Mouse (Mus musculus) E14TG2a.4 (cell line): ENCODE data around the gene Acvr2a.

ENCODE experiments used
- CTCF ChIP-seq: conservative IDR thresholded peaks from 2 replicates; pipeline ENCODE4 v1.5.1; 2014; ENCODE audit warnings: low read length
- NANOG ChIP-seq: IDR thresholded peaks from 2 replicates; pipeline ENCODE4 v1.6.1; 2014; ENCODE audit warnings: borderline replicate concordance, low read length, mixed read lengths
- POU5F1 ChIP-seq: IDR thresholded peaks from 2 replicates; pipeline ENCODE4 v1.6.1; 2014; ENCODE audit warnings: low read length, borderline replicate concordance

DNA sequence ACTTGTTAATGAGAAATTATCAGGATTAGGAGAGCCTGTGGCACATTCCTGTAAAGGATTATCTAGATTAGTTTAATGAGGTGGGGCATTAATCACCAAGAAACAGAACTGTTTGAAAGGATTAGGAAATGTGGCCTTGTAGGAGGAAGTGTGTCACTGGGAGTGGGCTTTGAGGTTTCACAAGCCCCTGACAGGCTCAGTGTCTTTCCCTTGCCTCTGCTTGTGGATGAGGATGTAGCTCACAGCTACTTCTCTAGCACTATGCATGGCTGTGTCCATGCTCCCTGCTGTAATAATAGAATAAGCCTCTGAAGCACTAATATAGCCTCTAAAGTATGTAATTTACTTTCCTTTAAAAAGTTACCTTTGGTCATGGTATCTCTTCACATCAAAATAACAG is 101.9 kb downstream of the Acvr2a start:
- TF ChIP-seq POU5F1: no peak
- TF ChIP-seq CTCF: no peak
- TF ChIP-seq NANOG: no peak
